Mouse (Mus musculus) bone marrow macrophage, adult 2 months (primary cell): Measurements from ENCODE around the gene Tubb4a. TPM values are rescaled to one million over a fixed set of nuclear protein-coding genes. Genes with fewer than 3 reads are reported as not detected.
A peak's percentile ranks its signal among the peaks of the same experiment; 100 is the strongest.

Experiments
- H3K27ac ChIP-seq: 2 replicates; pipeline ENCODE4 v1.5.1; 2012; ENCODE audit warnings: low read depth, low read length; ENCODE audit not compliant: insufficient read depth
- H3K4me1 ChIP-seq: 2 replicates; pipeline ENCODE4 v1.6.1; 2012; ENCODE audit warnings: low read length; ENCODE audit not compliant: control insufficient read depth, insufficient read depth
- H3K4me3 ChIP-seq: 2 replicates; pipeline ENCODE4 v1.5.1; 2012; ENCODE audit warnings: mild to moderate bottlenecking, low read length, moderate library complexity; ENCODE audit not compliant: insufficient read depth
- CTCF ChIP-seq: IDR thresholded peaks from 2 replicates; pipeline ENCODE4 v1.5.1; 2012; ENCODE audit warnings: low read depth, mild to moderate bottlenecking, low read length, moderate library complexity
- POLR2A ChIP-seq: IDR thresholded peaks from 2 replicates; pipeline ENCODE4 v1.6.1; 2012; ENCODE audit warnings: mild to moderate bottlenecking, low read depth, low read length, borderline replicate concordance
- polyA plus RNA-seq: library from polyadenylated mRNA; stranded (reverse); fragments of >200 nt; gene quantifications from 2 replicates; pipeline ENCODE4 v1.2.4, GENCODE M21; 2012; ENCODE audit not compliant: missing spikeins, insufficient read depth, insufficient read length

The Tubb4a gene
- polyA plus RNA-seq, 1 experiment: 0.91 TPM

- TF ChIP-seq CTCF (no peak), POLR2A (no peak)
- Histone ChIP-seq H3K4me3 (peak overlapping the region; percentile 61; the same call in 1 of the 2 replicates), H3K4me1 (peaks cover 17% of the 10 kb centered on the region), H3K27ac (no peak overlapping the region)
Measured at GRCm38 (mm10) chr17:57032854-57033253, 54.7 kb downstream of the Tubb4a start.

GRCm38 (mm10) chr17:57031661-57032420 lies 55.7 kb downstream of the Tubb4a start:
- no peak for TF ChIP-seq POLR2A
- TF ChIP-seq CTCF: no peak
- peak overlapping the region; percentile 78 for H3K27ac ChIP-seq
- H3K4me3 ChIP-seq: peak overlapping the region; percentile 61
- H3K4me1 ChIP-seq: peaks cover 14% of the 10 kb centered on the region

GRCm38 (mm10) chr17:57030931-57031660 lies 56.5 kb downstream of the Tubb4a start, which contains the start of gene Khsrp:
Gene Khsrp (minus strand): TSS chr17:57031522.
- peak within 1 kb of the TSS; percentile 86 for H3K4me3 ChIP-seq
- TF ChIP-seq POLR2A (no peak), CTCF (no peak)
- H3K27ac ChIP-seq: peak within 1 kb of the TSS; percentile 81
- H3K4me1 ChIP-seq: peaks cover 14% of the 10 kb centered on the region

Other genes with a start within 250 kb of the Tubb4a start
- gene Acsbg2, start 213.3 kb downstream of the Tubb4a start, polyA plus RNA-seq: not detected in 2 replicates
- gene 1700061G19Rik, start 212.3 kb downstream of the Tubb4a start, polyA plus RNA-seq: not detected in 2 replicates
- 10.8 and 15.5 TPM in 2 replicates for gene Mllt1, start 152.4 kb downstream of the Tubb4a start, polyA plus RNA-seq
- gene Acer1, start 105.7 kb downstream of the Tubb4a start, polyA plus RNA-seq: not detected in 2 replicates
- 18.1 and 19.6 TPM in 2 replicates for gene Clpp, start 97.5 kb downstream of the Tubb4a start, polyA plus RNA-seq
- 12.5 and 13.6 TPM in 2 replicates for gene Alkbh7, start 90.4 kb downstream of the Tubb4a start, polyA plus RNA-seq
- gene Pspn, start 87.8 kb downstream of the Tubb4a start, polyA plus RNA-seq: not detected in 2 replicates
- 57.7 and 61.5 TPM in 2 replicates for gene Gtf2f1, start 76.5 kb downstream of the Tubb4a start, polyA plus RNA-seq
- gene Gm17949, start 76.3 kb downstream of the Tubb4a start, polyA plus RNA-seq: not detected in 2 replicates
- gene Khsrp, start 56.3 kb downstream of the Tubb4a start, polyA plus RNA-seq: 75.7 and 76.5 TPM in 2 replicates
- gene Slc25a41, start 46.1 kb downstream of the Tubb4a start, polyA plus RNA-seq: not detected in 2 replicates
- not detected in 2 replicates for gene Crb3, start 28.7 kb downstream of the Tubb4a start, polyA plus RNA-seq
- gene Slc25a23, start 27.9 kb downstream of the Tubb4a start, polyA plus RNA-seq: 15.9 and 19.0 TPM in 2 replicates
- 145 and 164 TPM in 2 replicates for gene Dennd1c, start 9.3 kb downstream of the Tubb4a start, polyA plus RNA-seq
- 6.0 and 6.9 TPM in 2 replicates for gene Tnfsf9, start 17.5 kb upstream of the Tubb4a start, polyA plus RNA-seq
- gene Cd70, start 62.0 kb upstream of the Tubb4a start, polyA plus RNA-seq: not detected in 2 replicates
- gene Tnfsf14, start 106.4 kb upstream of the Tubb4a start, polyA plus RNA-seq: 3.5 and 3.8 TPM in 2 replicates
- 89.2 and 101 TPM in 2 replicates for gene C3, start 140.4 kb upstream of the Tubb4a start, polyA plus RNA-seq
- 60.4 and 60.7 TPM in 2 replicates for gene Gpr108, start 160.7 kb upstream of the Tubb4a start, polyA plus RNA-seq
- gene Trip10, start 161.7 kb upstream of the Tubb4a start, polyA plus RNA-seq: 24.6 and 26.6 TPM in 2 replicates
- gene Vav1, start 191.3 kb upstream of the Tubb4a start, polyA plus RNA-seq: 128 and 138 TPM in 2 replicates